Mouse (Mus musculus): ENCODE data around the gene Amh.

Gene Amh

DNA sequence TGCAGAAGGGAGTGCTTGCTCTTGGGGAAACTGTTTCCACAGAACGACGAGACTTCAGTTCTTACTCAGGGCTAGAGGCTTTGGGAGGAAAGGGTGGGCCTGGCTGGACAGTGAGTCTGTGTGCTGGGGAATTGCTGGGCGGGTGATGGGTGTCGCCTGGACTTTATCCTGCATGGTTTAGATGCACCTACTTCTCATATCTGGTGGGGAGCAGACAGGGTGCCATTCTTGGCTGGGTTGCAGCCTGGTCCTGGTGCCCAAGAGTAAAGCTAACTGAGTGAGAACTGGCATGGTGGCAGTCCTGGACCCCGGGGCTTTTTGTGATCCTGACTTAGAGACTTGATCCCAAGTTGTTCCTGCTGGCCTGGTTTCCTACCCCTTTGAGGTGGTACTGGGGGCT, 51.9 kb downstream of the Amh start:
- DNase-seq (ENCODE audit: low read depth, low spot score) = no peak
